Mouse (Mus musculus) hindlimb bud, embryonic 11.5 days (tissue): ENCODE measurements at regions not wholly inside any gene's neighbourhood (a gene's known extent, or its start where the extent isn't known, plus 50 kb on each side); places are given as distances from the start of the nearest gene placed in this dataset.

Experiments used
- DNase-seq: peaks from one replicate; pipeline ENCODE4 v3.0.0-alpha.2; 2012; ENCODE audit warnings: low read depth, low spot score; ENCODE audit errors: extremely low spot score

DNA sequence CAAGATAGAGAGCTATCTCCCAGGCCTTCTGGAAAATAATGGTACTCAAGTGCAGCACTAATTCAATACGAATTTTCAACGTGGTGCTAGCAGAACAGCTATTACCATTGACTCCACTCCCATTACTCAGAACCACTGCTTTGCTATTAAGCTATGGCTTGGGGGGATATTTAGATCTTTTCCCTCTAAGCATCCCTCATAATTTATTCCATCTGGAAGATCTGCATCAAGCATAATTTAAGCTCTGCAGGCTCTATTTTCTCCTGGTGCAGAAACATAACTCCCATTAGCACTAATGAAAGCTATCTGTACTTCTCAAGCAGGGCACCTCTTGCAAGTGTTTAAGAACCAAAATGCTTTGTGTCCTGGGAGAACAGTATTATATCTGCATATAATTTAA lies 247.0 kb downstream of the S1pr1 start:
- no peak for DNase-seq

GRCm38 (mm10) chr3:115462623-115463022 lies 252.2 kb downstream of the S1pr1 start:
- no peak for DNase-seq
